Mouse (Mus musculus) hindbrain, embryonic 11.5 days (tissue): ENCODE data around the gene Cd81. TPM values are rescaled to one million over a fixed set of nuclear protein-coding genes. Genes with fewer than 3 reads are reported as not detected.

Experiments
- ATAC-seq: fragments of 200-750 bp; cut with Nextera tagmentation; 2 replicates; pipeline ENCODE4 v1.8.0; 2017; ENCODE audit warnings: mild to moderate bottlenecking, moderate TSS enrichment, moderate library complexity; ENCODE audit not compliant: low FRiP score
- DNase-seq: peaks from one replicate; pipeline ENCODE4 v3.0.0-alpha.2; 2015; ENCODE audit warnings: low spot score
- H3K27ac ChIP-seq: fragments of 300-500 bp; sonication (generic); 2 replicates; pipeline ENCODE4 v1.5.1; 2014; ENCODE audit warnings: mild to moderate bottlenecking, low read depth, low read length
- H3K27me3 ChIP-seq: fragments of 300-500 bp; sonication (generic); 2 replicates; pipeline ENCODE4 v1.6.1; 2014; ENCODE audit warnings: mild to moderate bottlenecking, low read length, moderate library complexity, mixed read lengths; ENCODE audit not compliant: control insufficient read depth, insufficient read depth
- H3K36me3 ChIP-seq: fragments of 300-500 bp; sonication (generic); 2 replicates; pipeline ENCODE4 v1.6.1; 2014; ENCODE audit warnings: mild to moderate bottlenecking, low read length, moderate library complexity, mixed read lengths; ENCODE audit not compliant: control insufficient read depth, insufficient read depth
- H3K4me1 ChIP-seq: fragments of 300-500 bp; sonication (generic); replicated peaks from 2 replicates; pipeline ENCODE4 v1.6.1; 2014; ENCODE audit warnings: low read length, mixed read lengths; ENCODE audit not compliant: control insufficient read depth, insufficient read depth
- H3K4me2 ChIP-seq: fragments of 300-500 bp; sonication (generic); replicated peaks from 2 replicates; pipeline ENCODE4 v1.6.1; 2014; ENCODE audit warnings: mild to moderate bottlenecking, low read depth, low read length
- H3K4me3 ChIP-seq: fragments of 300-500 bp; sonication (generic); 2 replicates; pipeline ENCODE4 v1.5.1; 2014; ENCODE audit warnings: low read depth, low read length
- H3K9ac ChIP-seq: fragments of 300-500 bp; sonication (generic); 2 replicates; pipeline ENCODE4 v1.6.1; 2014; ENCODE audit warnings: low read depth, low read length
- H3K9me3 ChIP-seq: fragments of 300-500 bp; sonication (generic); 2 replicates; pipeline ENCODE4 v1.6.1; 2016; ENCODE audit warnings: low read length; ENCODE audit not compliant: control insufficient read depth
- WGBS: fragments of 180-500 bp; shearing (Covaris S2); extraction: QIAGEN DNeasy Blood & Tissue Kit; methylation state at CpG from one replicate; pipeline ENCODE4 v1.1.7; 2014; 5-methylcytosine and 5-hydroxymethylcytosine counted together
- polyA plus RNA-seq: library from polyadenylated mRNA; unstranded; fragments of >200 nt; fragmentation: Nextera tagmentation; extraction: Ambion mirVana; gene quantifications from 2 replicates; pipeline ENCODE4 v1.2.1, GENCODE M21; 2014

Cd81 gene
- polyA plus RNA-seq, 1 experiment from 2014 or later, result 264 TPM

GRCm38 (mm10) chr7:143058221-143058697 is 5.7 kb downstream of the Cd81 start:
- Histone ChIP-seq H3K4me2 (no peak overlapping the region), H3K9ac (no peak overlapping the region), H3K36me3 (0 out of 2 replicates have a peak, but pooled peaks cover 3% of the 10 kb centered on the region), H3K27ac (no peak overlapping the region), H3K9me3 (no peaks in the 10 kb centered on the region), H3K4me3 (no peak overlapping the region), H3K27me3 (no peaks in the 10 kb centered on the region), H3K4me1 (peaks cover 6% of the 10 kb centered on the region)
- WGBS, result 71% methylated on average over 5 of the region's 5 CpGs
- no peak for ATAC-seq
- DNase-seq, result no peak

GRCm38 (mm10) chr7:143059202-143059870 is 6.8 kb downstream of the Cd81 start:
- Histone ChIP-seq H3K36me3 (0 out of 2 replicates have a peak, but pooled peaks cover 3% of the 10 kb centered on the region), H3K4me3 (no peak overlapping the region), H3K27me3 (no peaks in the 10 kb centered on the region), H3K9ac (no peak overlapping the region), H3K27ac (no peak overlapping the region), H3K4me1 (peaks cover 2% of the 10 kb centered on the region), H3K9me3 (no peaks in the 10 kb centered on the region), H3K4me2 (no peak overlapping the region)
- no peak for ATAC-seq
- 87% methylated on average over 5 of the region's 5 CpGs for WGBS
- DNase-seq, result no peak

GRCm38 (mm10) chr7:143062704-143063103 is 10.2 kb downstream of the Cd81 start:
- Histone ChIP-seq H3K27me3 (no peaks in the 10 kb centered on the region), H3K4me2 (no peak overlapping the region), H3K9ac (no peak overlapping the region), H3K27ac (no peak overlapping the region), H3K4me1 (no peaks in the 10 kb centered on the region; the same call in 1 of the 2 replicates), H3K9me3 (no peaks in the 10 kb centered on the region), H3K4me3 (no peak overlapping the region), H3K36me3 (peaks cover 9% of the 10 kb centered on the region; the same call in 1 of the 2 replicates)
- no peak for ATAC-seq
- no peak for DNase-seq
- WGBS, result 94% methylated on average over 1 of the region's 2 CpGs

- Histone ChIP-seq H3K9me3 (no peaks in the 10 kb centered on the region), H3K27ac (no peak overlapping the region), H3K4me2 (no peak overlapping the region), H3K27me3 (no peaks in the 10 kb centered on the region), H3K36me3 (peaks cover 9% of the 10 kb centered on the region; the same call in 1 of the 2 replicates), H3K4me3 (no peak overlapping the region), H3K4me1 (peaks cover 6% of the 10 kb centered on the region), H3K9ac (no peak overlapping the region)
- DNase-seq, result no peak
- 42% methylated on average over 6 of the region's 6 CpGs for whole genome bisulfite sequencing
- no peak for ATAC-seq
Observed at GRCm38 (mm10) chr7:143064226-143064625, 11.7 kb downstream of the Cd81 start.

GRCm38 (mm10) chr7:143065692-143066091 is 13.2 kb downstream of the Cd81 start:
- peaks cover 15% of the 10 kb centered on the region for H3K4me1 ChIP-seq
- no peak overlapping the region for H3K27ac ChIP-seq
- ATAC-seq, result no peak
- H3K36me3 ChIP-seq, result peaks cover 9% of the 10 kb centered on the region; the same call in 1 of the 2 replicates
- no peak for DNase-seq
- no peak overlapping the region for H3K4me2 ChIP-seq
- H3K27me3 ChIP-seq, result no peaks in the 10 kb centered on the region
- H3K9ac ChIP-seq, result no peak overlapping the region
- H3K9me3 ChIP-seq, result no peaks in the 10 kb centered on the region
- no peak overlapping the region for H3K4me3 ChIP-seq
- 90% methylated on average over 2 of the region's 2 CpGs for WGBS

- Histone ChIP-seq H3K9me3 (no peaks in the 10 kb centered on the region), H3K27me3 (no peaks in the 10 kb centered on the region), H3K27ac (peak overlapping the region; percentile 94; the same call in 1 of the 2 replicates), H3K4me1 (peaks cover 15% of the 10 kb centered on the region), H3K9ac (no peak overlapping the region), H3K4me2 (no peak overlapping the region), H3K4me3 (no peak overlapping the region), H3K36me3 (peaks cover 8% of the 10 kb centered on the region; the same call in 1 of the 2 replicates)
- 87% methylated on average over 2 of the region's 2 CpGs for WGBS
- DNase-seq (no peak), ATAC-seq (no peak)
Observed at GRCm38 (mm10) chr7:143067469-143067868, 14.9 kb downstream of the Cd81 start.

- peaks cover 15% of the 10 kb centered on the region for H3K4me1 ChIP-seq
- WGBS, result 82% methylated on average over 3 of the region's 3 CpGs
- ATAC-seq (no peak), DNase-seq (no peak)
- H3K27me3 ChIP-seq, result no peaks in the 10 kb centered on the region
- H3K4me3 ChIP-seq, result peak overlapping the region; percentile 90
- no peaks in the 10 kb centered on the region for H3K9me3 ChIP-seq
- H3K9ac ChIP-seq, result peak overlapping the region; percentile 65
- H3K4me2 ChIP-seq, result peak overlapping the region; percentile 68
- peaks cover 6% of the 10 kb centered on the region; the same call in 1 of the 2 replicates for H3K36me3 ChIP-seq
- peak overlapping the region; percentile 94 for H3K27ac ChIP-seq
Observed at GRCm38 (mm10) chr7:143067897-143068296, 15.4 kb downstream of the Cd81 start.

GRCm38 (mm10) chr7:143068316-143068881 is 15.9 kb downstream of the Cd81 start:
- Histone ChIP-seq H3K9ac (peak overlapping the region; percentile 65), H3K27ac (peak overlapping the region; percentile 94), H3K36me3 (peaks cover 6% of the 10 kb centered on the region; the same call in 1 of the 2 replicates), H3K27me3 (no peaks in the 10 kb centered on the region), H3K4me1 (peaks cover 15% of the 10 kb centered on the region), H3K4me2 (peak overlapping the region; percentile 68), H3K4me3 (peak overlapping the region; percentile 90), H3K9me3 (no peaks in the 10 kb centered on the region)
- 45% methylated on average over 13 of the region's 13 CpGs for WGBS
- ATAC-seq (0 out of 2 replicates have a peak, but pooled peaks have one; percentile 1), DNase-seq (peak; percentile 62)
